Mouse (Mus musculus): ENCODE measurements around the gene Ext2. TPM values are rescaled to one million over a fixed set of nuclear protein-coding genes. Genes with fewer than 3 reads are reported as not detected.

Gene Ext2
- polyA plus RNA-seq, 1 experiment from 2014 or later = 78.9 TPM

- H3K36me3 ChIP-seq = peaks cover 89% of the 10 kb centered on the region
- no peak overlapping the region for H3K27ac ChIP-seq
- no peaks in the 10 kb centered on the region for H3K9me3 ChIP-seq
- no peak overlapping the region for H3K4me2 ChIP-seq
- no peaks in the 10 kb centered on the region for H3K4me1 ChIP-seq (replicated peaks)
- ATAC-seq (ENCODE audit: insufficient number of reproducible peaks, insufficient read depth, low FRiP score, low TSS enrichment, low read depth) = no peak
- no peak overlapping the region for H3K4me3 ChIP-seq (replicated peaks)
- no peaks in the 10 kb centered on the region for H3K27me3 ChIP-seq
- 89% methylated on average over 4 of the region's 4 CpGs for WGBS
- no peak overlapping the region for H3K9ac ChIP-seq (replicated peaks)
These were observed 16.8 kb downstream of the Ext2 start for GRCm38 (mm10) chr2:93805523-93805922.

- ATAC-seq (ENCODE audit: insufficient number of reproducible peaks, insufficient read depth, low FRiP score, low TSS enrichment, low read depth) = no peak
- no peaks in the 10 kb centered on the region for H3K4me1 ChIP-seq (replicated peaks)
- H3K9me3 ChIP-seq = no peaks in the 10 kb centered on the region
- H3K36me3 ChIP-seq = peaks cover 90% of the 10 kb centered on the region
- no peak overlapping the region for H3K27ac ChIP-seq
- H3K4me2 ChIP-seq = no peak overlapping the region
- H3K27me3 ChIP-seq = no peaks in the 10 kb centered on the region
- no peak overlapping the region for H3K4me3 ChIP-seq (replicated peaks)
- no peak overlapping the region for H3K9ac ChIP-seq (replicated peaks)
- WGBS = 75% methylated on average over 5 of the region's 5 CpGs
These were observed 17.3 kb downstream of the Ext2 start for GRCm38 (mm10) chr2:93805066-93805465.

GRCm38 (mm10) chr2:93802947-93803346 is 19.4 kb downstream of the Ext2 start:
- H3K27me3 ChIP-seq = no peaks in the 10 kb centered on the region
- no peak overlapping the region for H3K27ac ChIP-seq
- peaks cover 91% of the 10 kb centered on the region for H3K36me3 ChIP-seq
- no peaks in the 10 kb centered on the region for H3K4me1 ChIP-seq (replicated peaks)
- H3K4me2 ChIP-seq = no peak overlapping the region
- ATAC-seq (ENCODE audit: insufficient number of reproducible peaks, insufficient read depth, low FRiP score, low TSS enrichment, low read depth) = no peak
- H3K9ac ChIP-seq (replicated peaks) = no peak overlapping the region
- no peak overlapping the region for H3K4me3 ChIP-seq (replicated peaks)
- H3K9me3 ChIP-seq = no peaks in the 10 kb centered on the region
- WGBS = 88% methylated on average over 2 of the region's 2 CpGs

- H3K9me3 ChIP-seq = no peaks in the 10 kb centered on the region
- H3K9ac ChIP-seq (replicated peaks) = no peak overlapping the region
- no peak overlapping the region for H3K4me3 ChIP-seq (replicated peaks)
- 77% methylated on average over 7 of the region's 7 CpGs for WGBS
- no peak overlapping the region for H3K4me2 ChIP-seq
- no peak overlapping the region for H3K27ac ChIP-seq
- H3K36me3 ChIP-seq = peaks cover 89% of the 10 kb centered on the region
- no peak for ATAC-seq (ENCODE audit: insufficient number of reproducible peaks, insufficient read depth, low FRiP score, low TSS enrichment, low read depth)
- H3K4me1 ChIP-seq (replicated peaks) = no peaks in the 10 kb centered on the region
- H3K27me3 ChIP-seq = no peaks in the 10 kb centered on the region
These were observed 21.3 kb downstream of the Ext2 start for GRCm38 (mm10) chr2:93801097-93801496.

GRCm38 (mm10) chr2:93797162-93797795 is 25.1 kb downstream of the Ext2 start:
- H3K9ac ChIP-seq (replicated peaks) = no peak overlapping the region
- H3K9me3 ChIP-seq = no peaks in the 10 kb centered on the region
- no peaks in the 10 kb centered on the region for H3K27me3 ChIP-seq
- no peak overlapping the region for H3K27ac ChIP-seq
- no peak for ATAC-seq (ENCODE audit: insufficient number of reproducible peaks, insufficient read depth, low FRiP score, low TSS enrichment, low read depth)
- H3K4me3 ChIP-seq (replicated peaks) = no peak overlapping the region
- WGBS = 86% methylated on average over 19 of the region's 19 CpGs
- H3K36me3 ChIP-seq = peaks cover 78% of the 10 kb centered on the region
- H3K4me2 ChIP-seq = no peak overlapping the region
- no peaks in the 10 kb centered on the region for H3K4me1 ChIP-seq (replicated peaks)

- no peaks in the 10 kb centered on the region for H3K27me3 ChIP-seq
- H3K9ac ChIP-seq (replicated peaks) = no peak overlapping the region
- H3K4me2 ChIP-seq = no peak overlapping the region
- peaks cover 6% of the 10 kb centered on the region; the same call in 1 of the 2 replicates for H3K4me1 ChIP-seq (replicated peaks)
- WGBS = 89% methylated on average over 5 of the region's 5 CpGs
- H3K9me3 ChIP-seq = no peaks in the 10 kb centered on the region
- no peak overlapping the region for H3K4me3 ChIP-seq (replicated peaks)
- no peak overlapping the region for H3K27ac ChIP-seq
- H3K36me3 ChIP-seq = peaks cover 66% of the 10 kb centered on the region
- no peak for ATAC-seq (ENCODE audit: insufficient number of reproducible peaks, insufficient read depth, low FRiP score, low TSS enrichment, low read depth)
These were observed 28.0 kb downstream of the Ext2 start for GRCm38 (mm10) chr2:93794375-93794774.

- 50% methylated on average over 13 of the region's 13 CpGs for whole genome bisulfite sequencing
- Histone ChIP-seq H3K27ac (no peak overlapping the region), H3K4me2 (no peak overlapping the region), H3K27me3 (no peaks in the 10 kb centered on the region), H3K9me3 (no peaks in the 10 kb centered on the region), H3K36me3 (peaks cover 61% of the 10 kb centered on the region), H3K9ac (replicated peaks) (no peak overlapping the region), H3K4me1 (replicated peaks) (peaks cover 6% of the 10 kb centered on the region; the same call in 1 of the 2 replicates), H3K4me3 (replicated peaks) (no peak overlapping the region)
- ATAC-seq (ENCODE audit: insufficient number of reproducible peaks, insufficient read depth, low FRiP score, low TSS enrichment, low read depth) = peak; percentile 69
These were observed 30.6 kb downstream of the Ext2 start for GRCm38 (mm10) chr2:93791516-93792499.

GRCm38 (mm10) chr2:93790798-93791345 is 31.5 kb downstream of the Ext2 start:
- H3K4me1 ChIP-seq (replicated peaks) = peaks cover 9% of the 10 kb centered on the region
- H3K4me3 ChIP-seq (replicated peaks) = no peak overlapping the region
- H3K4me2 ChIP-seq = no peak overlapping the region
- no peaks in the 10 kb centered on the region for H3K9me3 ChIP-seq
- H3K9ac ChIP-seq (replicated peaks) = no peak overlapping the region
- 81% methylated on average over 4 of the region's 4 CpGs for WGBS
- ATAC-seq (ENCODE audit: insufficient number of reproducible peaks, insufficient read depth, low FRiP score, low TSS enrichment, low read depth) = no peak
- H3K27me3 ChIP-seq = no peaks in the 10 kb centered on the region
- peaks cover 54% of the 10 kb centered on the region for H3K36me3 ChIP-seq
- no peak overlapping the region for H3K27ac ChIP-seq

- Histone ChIP-seq H3K36me3 (peaks cover 34% of the 10 kb centered on the region), H3K4me1 (replicated peaks) (peaks cover 27% of the 10 kb centered on the region)
These were observed 33.8 kb downstream of the Ext2 start for GRCm38 (mm10) chr2:93788557-93788956.

GRCm38 (mm10) chr2:93786175-93786574 is 36.2 kb downstream of the Ext2 start:
- no peak overlapping the region for H3K4me3 ChIP-seq (replicated peaks)
- peaks cover 37% of the 10 kb centered on the region for H3K36me3 ChIP-seq
- no peaks in the 10 kb centered on the region for H3K9me3 ChIP-seq
- ATAC-seq (ENCODE audit: insufficient number of reproducible peaks, insufficient read depth, low FRiP score, low TSS enrichment, low read depth) = no peak
- 39% methylated on average over 4 of the region's 4 CpGs for WGBS
- no peak overlapping the region for H3K9ac ChIP-seq (replicated peaks)
- H3K4me1 ChIP-seq (replicated peaks) = peaks cover 35% of the 10 kb centered on the region
- peaks cover 32% of the 10 kb centered on the region for H3K27me3 ChIP-seq
- H3K4me2 ChIP-seq = no peak overlapping the region
- H3K27ac ChIP-seq = no peak overlapping the region

More at GRCm38 (mm10) chr2:93788557-93788956, 33.8 kb downstream of the Ext2 start:
- ATAC-seq (ENCODE audit: insufficient number of reproducible peaks, insufficient read depth, low FRiP score, low TSS enrichment, low read depth) = no peak
- Histone ChIP-seq H3K4me3 (replicated peaks) (no peak overlapping the region), H3K9me3 (no peaks in the 10 kb centered on the region), H3K27ac (no peak overlapping the region), H3K9ac (replicated peaks) (no peak overlapping the region), H3K4me2 (no peak overlapping the region), H3K27me3 (peaks cover 16% of the 10 kb centered on the region)
- WGBS = 74% methylated on average over 5 of the region's 5 CpGs

GRCm38 (mm10) chr2:93785432-93785798 is 37.0 kb downstream of the Ext2 start:
- ATAC-seq (ENCODE audit: insufficient number of reproducible peaks, insufficient read depth, low FRiP score, low TSS enrichment, low read depth) = no peak
- Histone ChIP-seq H3K36me3 (peaks cover 32% of the 10 kb centered on the region), H3K27ac (no peak overlapping the region), H3K9me3 (no peaks in the 10 kb centered on the region), H3K27me3 (peaks cover 38% of the 10 kb centered on the region), H3K9ac (replicated peaks) (no peak overlapping the region), H3K4me1 (replicated peaks) (peaks cover 43% of the 10 kb centered on the region), H3K4me2 (no peak overlapping the region), H3K4me3 (replicated peaks) (no peak overlapping the region)
- whole genome bisulfite sequencing = 20% methylated on average over 2 of the region's 2 CpGs
